In genomic region chr14:120370631-120371030, GRCm38 (mm10) we compare ENCODE assay signal across 22 mouse cellular contexts.
DNase-seq lines count a peak whose midpoint lies in the region; TF ChIP-seq lines count a peak whose summit lies in the region.
"Had no signal": no experiment of that assay in that cellular context is flagged by ENCODE, and none has a peak within 500 bp of the region (broad histone marks: within the 10 kb centered on the region; RNA-seq: fewer than 3 reads in every experiment).

No protein-coding gene starts in this region.

- H3K27ac ChIP-seq in gastrocnemius, adult 2 months = peak overlapping the region; percentile 85
- peak overlapping the region; percentile 41; the same call in 1 of the 2 replicates for H3K27ac ChIP-seq in testis, adult 2 months (ENCODE audit: control insufficient read depth, insufficient read depth, low read depth, low read length)
- H3K27ac ChIP-seq: forebrain, embryonic 10.5 days; hindbrain, embryonic 12.5 days; liver, embryonic 15.5 days; lung, embryonic 15.5 days; midbrain, embryonic 15.5 days; stomach, embryonic 15.5 days had no signal

- peak; percentile 19 for DNase-seq in gastrocnemius, adult 2 months
- DNase-seq in gastrocnemius, adult 18-20 months (ENCODE audit: low spot score) = no peak
- DNase-seq in heart, postnatal 4 days = peak; percentile 13
- no peak for DNase-seq in heart, adult 9 months (ENCODE audit: low spot score in 2 of 2)
- DNase-seq in testis, postnatal 14 days (ENCODE audit: low spot score) = no peak
- no peak for DNase-seq in B cell, adult 2 months
- DNase-seq: adrenal gland, postnatal 25 days; cerebellum, adult 9-10 months; kidney, postnatal 4 days; layer of hippocampus, postnatal 36 days; liver; lung, postnatal 36 days; right cerebral cortex, adult 18-20 months; right cerebral cortex, postnatal 4 days had no signal

- no peak for TF ChIP-seq CTCF in gastrocnemius, adult 2 months (IDR thresholded peaks at IDR 0.05)
- TF ChIP-seq CTCF in testis, adult 2 months (IDR thresholded peaks at IDR 0.05; ENCODE audit: control insufficient read depth, insufficient read depth, insufficient replicate concordance, low read depth, low read length) = no peak

- H3K4me3 ChIP-seq in gastrocnemius, adult 2 months = no peak overlapping the region
- no peak overlapping the region for H3K4me3 ChIP-seq in testis, adult 2 months (ENCODE audit: control insufficient read depth, low read depth, low read length)
- H3K4me3 ChIP-seq: forebrain, embryonic 10.5 days; hindbrain, embryonic 12.5 days; liver, embryonic 15.5 days; lung, embryonic 15.5 days; megakaryocyte, embryonic 14.5 days; midbrain, embryonic 15.5 days; stomach, embryonic 15.5 days had no signal

- intact Hi-C loops in gastrocnemius, adult 2 months (cut with DNase I) = no loop called here

- no peak for TF ChIP-seq POLR2A in testis, adult 2 months (IDR thresholded peaks at IDR 0.05; ENCODE audit: control insufficient read depth, low read depth, low read length)

- H3K4me1 ChIP-seq in testis, adult 2 months (ENCODE audit: control insufficient read depth, insufficient read depth, low read length) = peaks cover 10% of the 10 kb centered on the region
- H3K4me1 ChIP-seq: midbrain, embryonic 15.5 days had no signal

- H3K36me3 ChIP-seq in testis, adult 2 months (ENCODE audit: control insufficient read depth, insufficient read depth, low read length) = no peaks in the 10 kb centered on the region
- H3K36me3 ChIP-seq: forebrain, embryonic 10.5 days; hindbrain, embryonic 12.5 days; liver, embryonic 15.5 days; lung, embryonic 15.5 days; midbrain, embryonic 15.5 days; stomach, embryonic 15.5 days had no signal

- H3K27me3 ChIP-seq in testis, adult 2 months (ENCODE audit: control insufficient read depth, insufficient read depth, low read length) = no peaks in the 10 kb centered on the region
- H3K27me3 ChIP-seq: hindbrain, embryonic 12.5 days; liver, embryonic 15.5 days; lung, embryonic 15.5 days; megakaryocyte, embryonic 14.5 days; midbrain, embryonic 15.5 days; stomach, embryonic 15.5 days had no signal

Comparison
In these comparisons a context has a peak if more than half of its experiments do, and no peak if none do; other contexts are left out.
1. DNase-seq: peak in gastrocnemius, adult 2 months (single experiment) and heart, postnatal 4 days (single experiment); none in gastrocnemius, adult 18-20 months (single experiment), heart, adult 9 months (0 of 2), testis, postnatal 14 days (single experiment) and B cell, adult 2 months (0 of 2).